Mouse (Mus musculus): ENCODE results near the gene Sp100.

The Sp100 gene

DNA sequence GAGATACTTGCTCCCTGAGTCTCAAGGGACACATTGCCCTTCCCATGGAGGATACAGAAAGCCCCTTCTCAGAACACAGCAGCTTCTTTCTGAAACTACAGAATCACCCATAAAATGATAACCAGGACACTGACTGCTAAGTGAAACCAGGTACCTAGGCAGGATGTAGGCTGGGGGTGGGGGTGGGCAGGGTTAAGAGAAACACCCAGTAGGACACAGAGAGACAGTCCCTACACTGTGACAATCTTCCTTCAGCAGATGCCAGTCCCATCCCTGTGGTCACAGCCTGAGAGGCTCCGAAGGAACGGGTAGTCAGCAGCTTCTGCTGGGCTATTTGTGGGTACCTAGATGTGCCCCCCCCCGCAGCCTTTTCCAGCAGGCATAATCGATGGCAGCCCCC lies 100.9 kb downstream of the Sp100 start:
- no peak for DNase-seq (ENCODE audit: low spot score)

DNA sequence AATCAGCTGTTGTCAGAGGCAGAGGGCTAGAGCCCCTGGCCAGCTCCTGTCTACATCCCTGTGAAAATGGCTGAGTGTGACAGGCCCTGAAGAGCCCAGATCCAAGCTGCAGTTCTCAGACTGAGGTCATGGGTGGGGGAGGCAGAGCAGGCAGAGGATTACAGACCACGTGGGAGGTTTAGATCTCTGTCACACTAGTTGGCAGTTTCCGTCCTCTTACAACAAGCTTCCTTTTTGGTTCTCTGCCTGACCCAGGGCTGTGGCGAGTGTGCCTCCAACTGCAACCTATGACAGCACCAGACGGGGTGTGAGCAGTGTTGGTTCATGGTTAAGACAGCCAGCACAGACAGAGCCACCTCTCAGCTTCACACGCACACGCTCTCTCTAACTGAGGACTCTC lies 101.7 kb downstream of the Sp100 start:
- no peak for DNase-seq (ENCODE audit: low spot score)

DNA sequence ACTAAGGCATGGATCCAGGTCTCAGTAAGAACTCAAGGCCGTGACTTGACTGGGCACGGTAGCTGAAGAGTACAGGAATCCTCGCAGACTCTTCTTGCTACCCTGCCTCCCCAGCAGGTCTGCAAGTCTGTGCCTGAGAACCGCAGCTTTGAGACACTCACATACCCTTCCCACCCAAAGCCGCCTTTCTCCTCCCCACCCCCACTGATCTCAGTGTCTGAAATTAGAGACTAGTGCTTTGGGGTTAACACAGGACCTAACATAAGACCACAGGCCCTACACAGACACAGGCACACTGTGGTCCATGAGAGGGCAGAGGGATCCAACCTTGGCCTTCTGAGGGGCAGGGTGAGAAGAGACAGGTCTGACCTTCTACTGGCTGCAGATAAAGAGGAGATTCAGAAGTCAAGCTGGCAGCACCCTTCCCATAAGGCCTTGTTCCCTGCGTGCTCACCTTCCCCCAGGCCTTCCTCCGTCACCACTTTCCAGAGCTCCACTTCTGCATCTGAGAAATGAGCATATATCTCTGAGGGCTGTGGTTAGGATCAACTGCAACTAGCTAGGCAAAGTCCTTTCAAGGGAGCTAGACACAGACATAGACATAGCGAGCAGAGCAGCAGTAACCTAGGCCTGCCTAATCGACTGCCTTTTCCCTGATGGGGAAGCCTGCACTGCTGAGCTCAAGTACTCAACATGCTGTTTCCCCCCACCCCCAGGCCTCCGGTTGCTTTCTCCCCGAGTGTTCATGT lies 102.3 kb downstream of the Sp100 start:
- DNase-seq (ENCODE audit: low spot score) = no peak

DNA sequence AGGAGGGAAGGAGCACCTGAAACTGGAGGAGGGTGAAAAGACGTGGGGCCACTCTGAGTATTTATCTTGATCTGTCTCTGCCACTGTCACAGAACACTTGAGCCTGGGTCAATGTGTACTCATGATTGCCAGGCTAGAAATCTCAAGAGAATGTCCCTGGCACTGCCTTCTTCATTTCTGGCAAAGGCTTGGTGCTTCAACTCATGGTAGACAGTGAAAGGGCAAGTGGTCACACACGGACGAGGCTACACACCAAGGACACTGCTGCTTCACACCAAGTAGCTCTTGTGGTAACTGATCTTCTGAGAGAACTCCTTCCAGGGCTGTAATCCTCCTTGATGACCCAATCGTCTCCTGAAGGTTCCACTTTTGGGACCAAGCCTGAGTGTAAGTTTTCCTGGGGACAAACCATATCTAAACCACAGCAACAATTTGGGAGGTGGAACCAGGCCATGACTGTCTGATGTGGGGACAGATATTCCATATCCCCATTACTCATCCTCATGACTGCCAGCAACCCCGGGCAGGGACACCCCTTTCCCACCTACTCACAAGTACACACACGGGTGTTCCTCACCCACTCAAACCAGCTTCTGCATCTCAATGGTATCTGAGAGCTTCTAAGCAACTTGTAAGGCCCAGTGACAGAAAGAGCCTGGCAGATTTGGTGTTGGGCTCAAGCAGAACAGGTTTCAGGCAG lies 107.9 kb downstream of the Sp100 start:
- DNase-seq (ENCODE audit: low spot score) = no peak

DNA sequence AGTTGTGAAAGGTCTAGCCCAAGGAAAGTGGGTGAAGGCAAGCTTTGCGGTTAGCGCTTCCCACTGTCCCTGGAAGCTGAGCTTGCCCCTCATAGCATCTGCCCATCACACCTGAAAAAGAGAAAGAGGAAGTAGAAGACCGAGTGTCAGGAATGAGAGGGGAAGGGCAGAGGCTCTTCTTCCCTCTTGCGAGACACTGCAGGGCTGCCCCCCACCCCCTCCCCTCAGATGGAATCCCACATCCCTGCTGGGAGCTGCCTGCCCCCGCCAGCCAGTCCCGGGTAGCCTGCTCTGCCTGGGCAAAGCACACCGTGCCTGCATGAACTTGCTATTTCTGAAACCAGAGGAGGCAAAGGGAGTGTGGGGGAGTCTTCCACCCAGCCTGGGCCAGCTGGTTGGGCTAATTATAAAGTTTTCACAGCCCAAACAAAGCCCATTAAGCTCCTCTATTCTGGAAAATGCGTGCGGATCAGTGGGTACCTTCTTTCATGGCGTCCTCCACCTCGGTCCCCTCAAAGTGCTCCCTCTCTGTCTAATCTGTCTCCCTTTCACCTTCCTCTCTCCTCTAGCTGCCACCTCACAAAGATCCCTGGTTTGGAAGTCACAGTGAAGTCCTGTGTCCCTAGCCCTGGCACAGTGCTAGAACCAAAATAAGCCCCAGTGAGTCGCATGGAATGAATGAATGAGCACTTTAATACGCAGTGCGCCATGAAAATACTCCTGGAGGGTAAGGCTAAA lies 108.6 kb downstream of the Sp100 start:
- DNase-seq (ENCODE audit: low spot score) = no peak

DNA sequence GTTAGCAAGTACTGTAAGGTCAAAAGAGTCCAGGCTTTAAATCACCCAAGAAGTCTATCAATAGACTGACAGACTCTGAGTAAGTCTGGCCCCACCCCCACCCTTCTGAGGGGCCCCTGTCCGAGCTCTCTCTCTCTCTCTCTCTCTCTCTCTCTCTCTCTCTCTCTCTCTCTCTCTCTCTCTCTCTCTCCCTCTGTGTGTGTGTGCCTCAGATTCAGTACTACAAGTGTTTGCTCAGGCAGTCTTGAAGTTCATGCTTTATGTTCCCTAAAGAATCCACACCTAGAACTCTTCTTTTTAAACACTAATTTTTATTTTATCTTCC lies 109.1 kb downstream of the Sp100 start:
- no peak for DNase-seq (ENCODE audit: low spot score)
